Mouse (Mus musculus) lung, postnatal 36 days (tissue): ENCODE measurements around the gene A630095N17Rik.

Source experiments
- DNase-seq: peaks from one replicate; pipeline ENCODE4 v3.0.0; 2022; ENCODE audit warnings: mixed read lengths

The A630095N17Rik gene

DNA sequence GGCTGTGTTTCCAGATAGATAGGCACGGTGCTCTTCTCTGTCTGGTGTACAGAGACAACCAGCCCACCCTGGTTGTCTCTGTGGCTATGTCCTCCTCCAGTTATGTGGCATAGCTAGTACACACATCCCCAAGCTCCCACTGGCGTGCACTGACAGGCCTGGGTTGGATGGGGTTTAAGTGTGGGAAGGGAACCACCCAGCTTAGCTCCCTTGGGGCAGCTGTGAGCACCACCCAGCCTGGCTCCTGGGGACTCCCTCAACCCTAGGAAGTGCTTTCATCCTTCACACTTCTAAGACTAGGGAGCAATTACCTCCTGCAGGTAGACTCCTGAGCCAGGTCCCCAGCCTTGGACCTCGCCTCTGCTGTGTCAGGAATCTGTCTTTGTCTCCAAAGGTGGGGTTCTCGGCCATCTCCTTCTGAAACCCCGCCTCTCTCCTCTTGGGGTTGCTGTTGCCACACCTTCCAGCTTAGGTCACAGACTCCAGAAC is at the start of gene A630095N17Rik:
A630095N17Rik (minus strand) TSS at position 439 of the 489 bp plus-strand sequence.
- no peak for DNase-seq

DNA sequence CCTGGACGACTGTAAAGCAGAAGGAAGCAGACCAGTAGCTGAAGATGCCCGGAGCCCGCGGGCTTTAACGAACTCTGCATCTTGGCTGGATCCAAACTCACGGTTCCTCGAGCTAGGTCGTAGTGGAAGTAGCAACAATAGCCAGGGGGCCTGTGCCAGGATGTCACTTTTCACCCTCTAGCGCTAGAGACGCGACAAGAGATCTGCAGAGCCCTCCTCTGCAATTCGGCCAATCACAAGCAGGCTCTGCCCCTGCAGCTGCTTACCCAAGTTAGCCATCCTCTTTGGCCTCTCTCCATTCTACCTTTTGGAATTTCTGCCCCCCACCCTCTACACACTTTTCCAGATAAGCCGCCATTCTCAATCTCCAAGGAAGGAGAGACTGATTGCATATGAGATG is 46.3 kb upstream of the A630095N17Rik start, which contains the start of gene Resp18:
Resp18 (minus strand) TSS at position 188 of the 400 bp plus-strand sequence.
- no peak for DNase-seq

DNA sequence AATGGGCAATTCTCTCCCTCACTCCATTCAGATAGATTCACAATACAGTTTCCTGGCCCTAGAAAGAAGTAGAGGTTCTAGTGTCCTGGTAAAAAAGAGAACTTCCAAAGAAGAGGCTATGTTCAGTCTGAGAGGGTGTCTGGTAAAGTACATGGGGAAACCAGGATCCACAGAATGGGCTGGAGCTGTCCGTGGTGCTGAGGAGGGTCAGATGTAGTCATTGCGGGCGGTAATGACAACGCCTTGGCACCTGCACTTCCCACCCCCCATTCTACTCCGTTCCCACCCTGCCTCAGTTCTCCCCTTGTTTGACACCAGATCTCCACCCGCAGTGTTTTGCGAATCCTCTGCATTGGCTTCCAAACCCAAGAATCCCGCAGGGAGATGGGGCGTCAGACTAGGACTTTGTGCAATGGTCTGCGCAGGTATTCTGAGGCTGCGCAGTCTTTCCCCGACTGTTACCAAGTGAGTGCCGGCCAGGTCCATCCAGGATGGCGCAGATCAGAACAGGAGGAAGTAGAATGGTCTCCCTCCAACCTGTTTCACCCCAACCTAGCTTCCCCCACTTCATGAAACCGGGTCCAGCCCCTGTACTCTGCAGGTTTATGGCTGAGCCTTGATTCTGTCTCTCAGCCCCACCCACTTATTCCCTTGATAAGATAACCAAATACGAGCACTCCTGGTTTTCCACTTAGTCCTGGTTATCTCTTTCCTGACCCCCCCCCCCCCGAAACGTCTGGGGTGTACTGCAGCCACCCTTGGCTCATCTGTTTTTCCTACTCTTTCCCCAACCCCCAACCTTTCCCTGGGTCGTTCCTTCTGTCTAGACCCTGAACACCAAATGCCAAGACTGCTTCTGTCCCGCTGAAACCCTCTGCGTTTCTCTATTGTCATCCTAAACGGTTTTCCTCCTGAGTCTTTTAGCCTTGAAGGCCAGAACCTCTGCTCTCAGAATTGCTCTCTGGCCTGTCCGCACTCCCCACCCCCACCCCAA is 45.6 kb upstream of the A630095N17Rik start:
- peak; percentile 53 for DNase-seq

DNA sequence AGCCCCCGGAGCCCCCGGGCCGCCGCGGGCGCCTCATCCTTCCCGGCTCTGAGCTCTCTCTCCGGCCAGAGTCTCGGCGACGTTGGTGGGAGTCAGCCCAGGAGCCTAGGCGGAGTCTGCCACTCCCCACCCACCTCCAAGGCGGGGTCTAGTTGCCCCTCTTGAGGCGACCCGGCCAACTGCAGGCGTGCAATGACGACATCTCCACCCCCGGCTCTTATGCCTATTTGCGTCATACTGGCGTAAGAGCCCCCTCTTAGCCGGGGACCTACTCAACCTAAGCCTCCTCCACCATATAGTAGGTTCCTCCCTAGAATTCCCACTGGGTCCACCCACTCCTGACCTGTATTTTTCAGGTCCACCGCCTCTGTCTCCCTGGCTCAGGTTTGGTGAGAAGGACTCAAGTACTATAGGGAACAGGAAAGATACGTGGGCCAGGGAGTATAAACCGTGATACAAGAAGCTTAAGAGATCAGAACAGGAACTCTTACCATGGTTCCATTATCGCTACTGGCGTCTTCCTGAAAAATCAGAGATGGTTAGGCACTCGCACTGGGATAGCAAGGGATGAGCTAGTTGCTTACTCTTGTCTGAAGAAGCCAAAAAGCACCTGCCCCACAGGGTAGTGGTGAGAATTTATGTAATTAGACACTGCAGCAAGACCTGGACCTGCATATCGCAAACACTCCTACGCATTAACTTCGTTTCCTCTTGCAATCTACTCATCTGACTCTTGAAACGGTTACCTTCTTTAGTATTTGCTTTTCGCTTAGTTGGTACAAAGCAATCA is 32.4 kb upstream of the A630095N17Rik start, which contains the start of gene Ptprn:
Ptprn (minus strand) TSS at position 412 of the 790 bp plus-strand sequence.
- no peak for DNase-seq

DNA sequence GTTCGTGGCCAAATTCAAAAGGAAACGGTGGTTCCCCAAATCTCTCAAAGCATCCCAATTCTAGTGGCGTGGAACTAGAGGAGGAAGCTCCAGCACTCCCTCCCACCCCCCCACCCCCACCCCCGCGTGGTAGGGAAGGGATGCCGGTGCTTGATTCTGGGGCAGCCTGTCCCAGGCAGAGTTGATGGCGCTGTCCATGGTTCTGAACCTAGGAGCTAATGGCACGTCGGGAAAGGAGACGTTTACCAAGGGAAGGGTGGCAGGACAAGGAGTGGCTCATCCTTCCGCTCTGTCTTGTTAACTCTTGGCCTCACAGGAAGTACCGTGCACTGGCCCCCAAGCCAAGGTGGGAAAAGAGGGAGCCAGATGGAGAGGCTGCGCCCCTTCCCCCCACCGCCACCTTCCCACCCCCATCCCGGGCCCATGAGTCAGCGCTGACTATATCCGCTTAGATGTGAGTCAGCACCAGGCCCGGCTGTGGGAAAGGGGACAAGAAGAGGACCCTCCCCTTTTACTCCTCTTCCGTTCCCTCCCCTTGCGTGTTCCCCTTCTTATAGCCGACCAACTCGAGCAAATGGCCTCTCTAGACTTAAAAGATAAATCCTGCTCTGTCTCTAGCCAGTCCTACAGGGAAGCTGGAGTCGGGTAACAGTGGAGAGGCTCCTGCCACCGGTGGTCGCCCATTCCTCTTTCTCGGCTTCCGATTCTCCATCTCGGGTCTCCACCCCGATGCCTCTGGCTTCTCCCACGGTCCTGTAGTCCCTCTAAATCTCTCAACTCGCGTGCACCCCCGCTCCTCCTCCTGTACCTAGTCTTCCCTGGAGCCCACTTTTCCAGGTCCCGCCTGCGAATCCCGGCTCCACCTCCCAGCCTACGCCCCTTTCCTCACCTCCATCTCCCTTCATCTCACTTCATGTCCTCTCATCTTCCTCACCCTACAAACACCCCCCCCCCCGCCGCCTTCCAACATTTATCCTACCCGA is 31.4 kb upstream of the A630095N17Rik start:
- peak; percentile 65 for DNase-seq

DNA sequence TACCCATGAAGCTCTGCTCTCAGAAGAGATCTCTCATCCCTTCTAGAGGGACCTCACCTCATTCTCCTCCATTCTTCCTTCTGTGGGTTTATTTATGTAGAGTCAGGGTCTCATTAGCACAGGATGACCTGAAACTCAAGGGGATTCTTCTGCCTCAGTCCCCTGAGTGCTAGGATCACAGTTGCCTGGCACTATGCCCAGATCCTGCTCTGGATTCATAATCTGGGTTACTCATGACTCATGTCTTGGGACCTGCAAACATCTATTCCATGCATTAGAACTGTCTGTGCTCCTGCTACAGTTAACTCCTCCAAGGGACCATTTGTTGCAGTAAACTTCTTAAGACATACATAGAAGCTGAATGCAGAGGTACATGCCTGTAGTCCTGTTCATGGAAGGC is 29.4 kb upstream of the A630095N17Rik start:
- DNase-seq: no peak

DNA sequence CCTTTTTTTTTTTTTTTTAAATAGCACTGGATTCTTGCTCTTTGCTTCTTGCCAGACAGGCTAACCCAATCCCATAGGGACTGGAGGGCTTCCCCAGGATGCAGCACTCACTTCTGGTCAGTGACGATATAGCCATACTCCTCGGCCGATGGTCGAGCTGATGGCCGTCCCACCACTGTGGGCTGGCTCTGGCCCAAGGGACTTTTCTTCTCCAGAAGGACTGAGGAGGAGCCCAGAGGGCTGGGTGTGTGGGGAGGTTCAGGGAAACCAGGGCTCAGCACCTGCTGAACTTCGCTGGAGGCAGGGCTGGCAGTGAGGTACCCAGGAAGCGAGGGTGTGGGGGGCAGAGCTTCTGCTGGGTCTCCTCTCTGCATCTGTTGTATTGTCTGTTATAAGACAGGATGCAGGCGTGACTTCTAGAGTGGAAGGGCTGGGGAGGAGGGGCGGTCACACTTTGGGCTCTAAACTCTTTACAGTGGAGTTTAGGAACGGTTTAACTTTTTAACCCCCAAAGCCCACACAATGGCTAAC is 23.7 kb upstream of the A630095N17Rik start:
- DNase-seq: no peak

DNA sequence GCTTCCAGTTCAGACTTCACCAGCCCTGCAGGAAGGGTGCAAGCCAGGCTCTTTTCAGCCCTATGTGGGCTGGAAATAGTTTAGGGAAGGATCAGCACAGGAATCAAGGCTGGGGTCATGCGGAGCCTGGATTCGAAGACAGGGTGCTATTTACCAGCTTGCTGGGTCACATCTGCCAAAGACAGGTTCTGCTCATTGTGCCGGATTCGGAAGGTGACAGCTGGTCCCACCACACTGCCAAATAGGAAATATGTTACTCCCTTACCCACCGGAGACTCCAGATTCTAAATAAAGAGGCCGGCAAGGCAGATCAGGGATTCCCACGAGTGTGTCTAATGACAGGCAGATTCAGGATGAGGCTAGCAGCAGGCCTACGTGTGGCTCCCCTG is 22.7 kb upstream of the A630095N17Rik start:
- no peak for DNase-seq

DNA sequence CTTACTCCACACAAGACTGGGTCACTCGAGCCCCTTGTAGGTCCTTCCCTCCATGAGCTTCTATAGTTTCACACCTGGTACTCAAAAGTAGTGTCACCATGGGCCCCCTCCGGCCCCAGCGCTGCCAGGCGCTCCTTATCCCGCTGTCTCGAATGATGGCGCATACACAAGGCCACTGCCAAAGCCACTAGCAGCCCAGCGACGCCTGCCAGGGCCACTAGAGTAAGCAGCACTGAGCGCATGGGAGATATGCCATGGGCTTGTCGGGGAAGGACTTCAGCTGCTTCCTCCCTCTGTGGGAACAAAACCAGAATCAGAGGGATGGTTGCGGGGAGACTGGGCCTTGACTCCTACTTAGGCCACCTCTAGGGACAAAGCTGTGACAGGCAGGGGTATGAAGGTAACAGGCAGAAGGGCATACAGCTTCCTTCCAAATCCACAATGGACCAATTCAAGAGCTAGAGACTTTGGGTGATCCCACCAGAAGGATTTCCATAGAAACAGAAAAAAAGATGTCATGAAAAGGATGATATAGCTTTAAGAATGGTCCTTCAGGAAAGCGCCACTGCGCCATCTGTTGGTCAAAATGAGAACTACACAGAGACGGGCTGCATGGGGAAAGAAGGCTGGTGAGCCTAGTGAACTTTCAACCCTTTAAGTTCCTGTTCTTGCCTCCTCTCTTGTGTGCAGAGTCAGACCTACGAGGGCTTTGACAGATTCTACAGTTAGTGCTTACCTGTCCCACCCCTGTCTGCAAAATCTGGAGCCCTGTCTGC is 22.1 kb upstream of the A630095N17Rik start:
- DNase-seq: peak; percentile 93

DNA sequence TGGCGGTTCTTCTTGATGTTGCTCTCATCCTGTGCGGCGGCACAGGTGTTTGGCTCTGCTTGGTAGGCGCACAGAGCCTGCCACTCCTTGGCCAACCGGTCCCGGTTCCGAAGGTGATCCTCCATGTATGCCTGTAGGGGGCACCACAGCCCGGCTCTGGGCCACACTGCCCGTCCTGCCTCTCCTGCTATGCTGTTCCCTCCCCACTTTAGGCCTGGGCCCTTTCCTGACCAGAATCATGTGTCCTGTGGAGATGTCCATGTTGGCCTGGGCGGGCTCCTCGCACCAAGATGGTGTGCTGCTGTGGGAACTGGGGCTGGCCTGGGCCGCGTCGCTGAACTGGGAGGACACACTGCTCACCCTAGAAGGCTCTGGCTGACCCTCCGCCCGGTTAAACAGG is 21.1 kb upstream of the A630095N17Rik start:
- no peak for DNase-seq

DNA sequence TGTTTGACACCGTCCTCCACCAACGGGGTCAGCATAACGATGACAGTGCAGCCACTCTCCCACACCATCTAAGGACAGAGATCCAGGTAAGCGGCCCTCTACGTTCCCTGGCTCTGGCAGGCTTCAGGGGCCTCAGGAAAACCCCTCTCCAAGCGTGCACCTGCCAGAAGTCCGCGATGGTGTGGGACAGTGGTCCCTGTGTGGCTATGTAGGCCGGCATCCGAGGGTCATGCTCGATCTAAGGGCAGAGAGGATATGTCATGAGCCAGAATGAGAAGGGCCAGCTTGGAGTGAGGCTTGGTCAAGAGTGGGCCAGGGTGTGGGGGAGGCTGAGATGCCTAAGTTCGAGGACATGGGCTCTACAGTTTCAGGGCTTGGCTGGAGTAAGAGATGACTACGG is 20.4 kb upstream of the A630095N17Rik start:
- no peak for DNase-seq

DNA sequence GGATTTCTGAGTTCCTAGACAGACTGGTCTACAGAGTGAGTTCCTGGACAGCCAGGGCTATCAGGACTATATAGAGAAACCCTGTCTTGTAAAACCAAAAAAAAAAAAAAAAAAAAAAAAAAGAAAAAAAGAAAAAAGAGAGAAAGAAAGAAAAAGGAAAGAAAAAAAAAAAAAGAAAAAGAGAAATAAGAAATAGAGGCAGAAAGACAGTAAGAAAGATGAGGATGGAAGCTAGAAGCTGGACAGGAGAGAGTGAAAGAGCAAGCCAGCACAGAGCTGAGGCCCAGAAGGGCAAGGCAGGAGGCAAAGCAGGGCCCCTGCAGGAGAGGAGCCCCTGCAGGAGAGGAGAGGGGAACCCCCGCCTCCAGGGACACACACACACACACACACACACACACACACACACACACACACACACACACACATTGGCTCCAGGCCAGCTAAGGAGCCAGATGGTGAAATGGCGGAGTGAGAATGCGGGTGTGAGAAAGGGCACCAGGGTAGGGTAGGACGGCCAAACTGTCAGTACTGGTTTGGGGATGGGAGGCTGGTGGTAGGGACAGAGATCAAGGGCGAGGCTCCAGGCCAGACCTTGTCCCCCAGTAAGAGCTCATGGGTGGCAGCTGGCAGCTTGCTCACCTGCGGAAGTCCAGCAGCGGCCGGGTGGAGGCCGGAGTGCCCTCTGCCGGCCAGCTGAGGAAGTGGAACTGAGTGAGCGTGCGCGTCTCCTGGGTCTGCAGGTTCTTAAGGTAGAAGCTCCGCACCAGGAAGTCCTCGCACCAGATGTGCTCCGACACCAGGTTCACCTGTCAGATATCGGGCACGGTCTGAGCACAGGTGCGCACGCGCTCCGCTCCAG is 19.4 kb upstream of the A630095N17Rik start:
- DNase-seq: peak; percentile 90

DNA sequence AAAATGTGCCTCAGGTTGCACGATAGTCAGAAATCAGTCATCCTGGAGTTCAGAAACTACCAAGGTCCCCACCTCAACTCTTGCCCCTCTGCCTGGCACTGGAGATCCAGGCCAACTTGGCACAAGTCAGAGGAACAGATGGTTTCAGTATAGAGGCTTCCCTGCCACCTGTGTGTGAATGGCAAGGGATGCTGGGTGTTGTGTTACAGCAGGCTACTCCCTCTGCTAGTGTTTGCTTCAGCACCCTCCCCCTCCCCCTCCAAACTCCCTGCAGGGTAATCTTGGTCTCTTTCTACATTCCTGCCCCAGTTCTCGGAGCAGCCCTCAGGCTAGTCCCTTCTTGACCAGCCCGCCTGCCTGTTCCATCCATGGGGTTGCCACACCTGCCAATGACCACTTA is 18.6 kb upstream of the A630095N17Rik start:
- no peak for DNase-seq

DNA sequence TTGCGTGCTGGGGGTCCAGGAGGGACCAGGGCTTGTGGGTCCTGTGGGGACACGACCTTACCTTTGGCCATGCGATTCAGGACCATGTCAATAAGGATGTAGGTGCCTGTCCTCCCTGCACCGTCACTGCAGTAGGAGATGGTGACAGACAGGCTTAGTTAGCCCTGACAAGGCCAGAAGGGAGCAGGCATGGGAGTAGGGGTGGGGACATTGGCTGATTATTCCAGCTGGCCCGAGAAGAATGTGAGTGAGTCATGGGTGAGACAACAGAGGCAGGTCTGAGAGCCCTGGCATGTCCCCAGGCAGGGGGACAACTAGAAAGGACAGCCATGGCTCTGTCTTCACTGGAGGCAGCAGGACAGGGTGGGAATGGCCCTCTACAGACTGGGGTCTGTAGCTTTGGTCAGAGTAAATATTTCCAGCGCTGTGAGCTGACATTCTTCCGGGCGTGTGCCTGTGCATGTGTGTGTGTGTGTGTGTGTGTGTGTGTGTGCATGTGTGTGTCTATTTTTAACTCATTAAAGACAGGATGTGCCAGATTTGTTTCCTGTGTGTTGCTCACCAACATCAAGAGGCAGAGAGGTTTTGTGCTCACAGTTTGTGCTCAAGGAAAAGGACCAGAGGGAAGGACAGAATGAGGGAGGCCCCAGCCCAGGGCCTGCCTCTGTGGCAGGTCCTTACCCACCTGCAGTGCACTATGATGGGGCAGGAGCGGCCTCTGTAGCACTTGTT is 16.3 kb upstream of the A630095N17Rik start:
- peak; percentile 55 for DNase-seq

DNA sequence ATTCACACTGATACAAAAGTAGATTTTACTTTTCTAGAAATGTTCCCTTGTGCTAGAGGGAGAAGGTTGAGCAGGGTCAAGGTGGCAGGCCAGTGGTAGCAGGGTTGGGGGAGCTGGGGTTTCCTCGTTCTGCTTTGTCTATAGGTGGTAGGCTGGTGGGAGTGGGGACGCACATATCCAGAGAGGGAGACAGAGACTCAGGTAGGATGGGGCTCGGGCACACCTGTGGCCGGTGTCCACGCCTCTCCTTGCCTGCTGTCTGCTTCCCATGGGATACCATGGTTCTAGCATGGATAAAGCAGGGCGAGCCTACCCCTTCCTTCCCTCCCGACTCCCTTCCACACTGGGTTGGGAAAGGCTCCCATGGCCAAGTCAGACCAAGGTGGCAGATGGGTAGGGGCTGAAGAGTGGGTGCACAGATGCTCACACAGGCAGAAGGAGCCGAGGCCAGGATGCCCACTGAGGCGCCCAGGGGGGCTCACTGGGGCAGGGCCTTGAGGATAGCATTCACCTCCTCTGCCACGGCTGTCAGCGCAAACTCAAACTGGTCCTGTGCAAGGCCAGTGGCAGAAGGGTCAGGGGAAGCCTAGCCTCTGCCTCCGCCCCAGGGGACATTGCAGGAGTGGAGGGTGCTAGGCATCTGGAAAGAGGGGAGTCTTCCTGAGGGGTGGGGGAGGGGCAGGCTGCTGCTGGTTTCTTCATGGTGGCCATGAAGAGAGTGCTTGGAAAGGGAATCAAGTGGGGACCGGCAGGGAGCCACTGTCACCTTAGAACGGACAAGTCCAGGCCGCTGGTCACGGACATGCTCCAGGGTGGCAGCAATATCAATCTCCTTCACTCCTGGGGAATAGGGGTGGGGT is 15.4 kb upstream of the A630095N17Rik start:
- DNase-seq: no peak

DNA sequence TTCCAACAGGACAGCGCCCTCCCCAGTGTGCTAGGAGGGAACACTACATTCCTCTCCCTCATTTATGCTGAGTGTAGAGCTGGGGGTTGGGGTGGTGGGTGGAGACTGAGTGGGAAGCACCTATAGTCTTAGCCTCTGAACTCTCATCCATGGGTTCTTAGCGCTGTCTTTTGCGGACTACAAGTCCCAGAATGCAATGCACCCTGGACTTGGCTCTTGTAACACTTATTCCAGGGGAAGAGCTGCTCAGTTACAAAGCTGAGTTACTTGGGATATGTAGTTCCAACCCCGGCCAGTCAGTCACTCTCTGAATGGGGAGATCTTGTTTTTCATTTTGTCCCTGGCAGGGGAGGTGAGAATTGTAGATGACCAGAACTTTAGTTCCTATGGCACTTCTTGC is 12.9 kb upstream of the A630095N17Rik start:
- peak; percentile 71 for DNase-seq

DNA sequence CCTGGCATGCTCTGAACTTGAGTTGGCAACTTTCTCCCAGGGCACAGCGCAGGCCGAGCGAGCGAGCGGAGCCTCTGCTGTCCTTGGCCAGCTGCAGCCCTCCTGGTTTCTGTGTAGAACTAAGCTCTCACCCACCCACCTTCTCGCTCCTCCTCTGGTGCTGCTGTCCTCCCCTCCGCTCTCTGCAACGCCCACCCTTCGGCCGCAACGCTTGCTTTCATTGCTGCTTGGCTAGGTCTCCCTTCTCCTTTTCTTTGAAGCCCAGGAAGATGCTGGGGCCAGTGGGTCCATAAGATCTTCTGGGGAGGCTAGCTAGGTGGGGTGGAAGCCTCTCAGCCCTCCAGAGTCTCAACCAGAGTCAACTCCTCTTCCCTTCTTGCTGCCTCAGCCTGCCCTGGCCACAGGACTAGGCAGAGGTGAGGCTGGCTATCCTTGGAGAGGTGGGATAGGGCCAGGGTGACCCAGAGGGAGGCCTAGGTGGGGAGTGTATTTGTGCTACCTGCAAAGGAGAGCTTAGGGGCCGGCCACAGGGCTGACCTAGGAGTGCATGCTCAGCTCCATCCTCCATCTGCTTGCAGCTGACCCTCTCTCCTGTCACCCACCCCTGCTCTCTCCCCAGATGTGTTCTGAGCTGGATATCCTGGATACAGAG is 12.4 kb upstream of the A630095N17Rik start:
- DNase-seq: no peak

DNA sequence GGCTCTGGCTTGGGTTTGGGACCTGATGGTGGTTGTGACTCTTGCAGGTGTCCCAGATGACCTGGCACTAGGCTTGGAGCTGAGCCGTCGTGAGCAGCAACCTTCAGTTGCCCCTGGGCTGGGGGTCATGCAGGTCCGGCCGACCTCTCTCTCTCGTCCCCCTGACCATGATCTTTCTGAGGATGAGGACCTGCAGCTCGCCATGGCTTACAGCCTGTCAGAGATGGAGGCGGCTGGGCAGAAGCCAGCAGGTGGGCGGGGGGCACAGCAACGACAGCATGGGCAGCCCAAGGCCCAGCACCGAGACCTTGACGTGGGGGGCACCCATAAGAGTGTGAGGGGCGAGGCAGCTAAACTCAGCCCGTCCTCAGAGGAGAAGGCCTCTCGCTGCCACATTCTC is 11.5 kb upstream of the A630095N17Rik start:
- DNase-seq: no peak
